Mouse (Mus musculus): ENCODE data around the gene Mmel1.

Mmel1 gene

GRCm38 (mm10) chr4:154869440-154869839 is at the start of gene Mmel1:
Gene Mmel1, plus strand, starts transcription at chr4:154869585.
- DNase-seq (ENCODE audit: inconsistent age in 2 of 2, low spot score in 1 of 2): no peak

- DNase-seq (ENCODE audit: inconsistent age in 2 of 2, low spot score in 1 of 2): peak; percentile 25 to 74
Measured at GRCm38 (mm10) chr4:154825662-154826061, 43.7 kb upstream of the Mmel1 start.

GRCm38 (mm10) chr4:154826224-154826623 is 43.2 kb upstream of the Mmel1 start:
- no peak for DNase-seq (ENCODE audit: inconsistent age in 2 of 2, low spot score in 1 of 2)

- DNase-seq (ENCODE audit: inconsistent age in 2 of 2, low spot score in 1 of 2): no peak
Measured at GRCm38 (mm10) chr4:154827181-154827580, 42.2 kb upstream of the Mmel1 start.

GRCm38 (mm10) chr4:154827861-154828610 is 41.3 kb upstream of the Mmel1 start:
- DNase-seq (ENCODE audit: inconsistent age in 2 of 2, low spot score in 1 of 2): no peak

- DNase-seq (ENCODE audit: inconsistent age in 2 of 2, low spot score in 1 of 2): no peak
Measured at GRCm38 (mm10) chr4:154831915-154832573, 37.3 kb upstream of the Mmel1 start.

- DNase-seq (ENCODE audit: inconsistent age in 2 of 2, low spot score in 1 of 2): no peak
Measured at GRCm38 (mm10) chr4:154836183-154836915, 33.0 kb upstream of the Mmel1 start.

GRCm38 (mm10) chr4:154837170-154837569 is 32.2 kb upstream of the Mmel1 start, which contains the start of gene Ttc34:
Gene Ttc34, plus strand, starts transcription at chr4:154837459.
- DNase-seq (ENCODE audit: inconsistent age in 2 of 2, low spot score in 1 of 2): peak; percentile 60 to 88

GRCm38 (mm10) chr4:154838741-154839140 is 30.6 kb upstream of the Mmel1 start:
- DNase-seq (ENCODE audit: inconsistent age in 2 of 2, low spot score in 1 of 2): no peak

- DNase-seq (ENCODE audit: inconsistent age in 2 of 2, low spot score in 1 of 2): peak in 1 of 2 experiments; percentile 70
Measured at GRCm38 (mm10) chr4:154839406-154839805, 30.0 kb upstream of the Mmel1 start.

GRCm38 (mm10) chr4:154852696-154853095 is 16.7 kb upstream of the Mmel1 start:
- DNase-seq (ENCODE audit: inconsistent age in 2 of 2, low spot score in 1 of 2): peak in 1 of 2 experiments; percentile 7

GRCm38 (mm10) chr4:154853881-154854280 is 15.5 kb upstream of the Mmel1 start:
- DNase-seq (ENCODE audit: inconsistent age in 2 of 2, low spot score in 1 of 2): peak in 1 of 2 experiments; percentile 12

- peak in 1 of 2 experiments; percentile 16 for DNase-seq (ENCODE audit: inconsistent age in 2 of 2, low spot score in 1 of 2)
Measured at GRCm38 (mm10) chr4:154854676-154855345, 14.6 kb upstream of the Mmel1 start.

GRCm38 (mm10) chr4:154855721-154856479 is 13.5 kb upstream of the Mmel1 start:
- DNase-seq (ENCODE audit: inconsistent age in 2 of 2, low spot score in 1 of 2): peak; percentile 75 to 91

GRCm38 (mm10) chr4:154856480-154856837 is 12.9 kb upstream of the Mmel1 start:
- DNase-seq (ENCODE audit: inconsistent age in 2 of 2, low spot score in 1 of 2): no peak

GRCm38 (mm10) chr4:154856882-154857281 is 12.5 kb upstream of the Mmel1 start:
- DNase-seq (ENCODE audit: inconsistent age in 2 of 2, low spot score in 1 of 2): no peak

GRCm38 (mm10) chr4:154857366-154858240 is 11.8 kb upstream of the Mmel1 start:
- peak in 1 of 2 experiments; percentile 16 for DNase-seq (ENCODE audit: inconsistent age in 2 of 2, low spot score in 1 of 2)

GRCm38 (mm10) chr4:154858601-154859000 is 10.8 kb upstream of the Mmel1 start:
- no peak for DNase-seq (ENCODE audit: inconsistent age in 2 of 2, low spot score in 1 of 2)

GRCm38 (mm10) chr4:154861967-154862366 is 7.4 kb upstream of the Mmel1 start:
- DNase-seq (ENCODE audit: inconsistent age in 2 of 2, low spot score in 1 of 2): no peak

Data from adrenal gland, adult (tissue).